Mouse (Mus musculus): ENCODE measurements around the gene Tmem129. TPM values are rescaled to one million over a fixed set of nuclear protein-coding genes. Genes with fewer than 3 reads are reported as not detected.

Tmem129 gene
- polyA plus RNA-seq, 1 experiment from 2014 or later = 32.5 TPM

- Histone ChIP-seq H3K9me3 (ENCODE audit: control insufficient read depth, low read length) (no peaks in the 10 kb centered on the region), H3K9ac (ENCODE audit: low read depth, low read length) (no peak overlapping the region), H3K4me2 (ENCODE audit: low read length) (no peak overlapping the region), H3K4me3 (ENCODE audit: low read length) (no peak overlapping the region), H3K4me1 (ENCODE audit: control insufficient read depth, insufficient read depth, low read depth, low read length) (no peaks in the 10 kb centered on the region), H3K36me3 (ENCODE audit: control insufficient read depth, insufficient read depth, low read length) (peaks cover 13% of the 10 kb centered on the region), H3K27me3 (replicated peaks; ENCODE audit: control insufficient read depth, insufficient read depth, low read length) (no peaks in the 10 kb centered on the region), H3K27ac (ENCODE audit: low read depth, low read length) (no peak overlapping the region)
- 80% methylated on average over 3 of the region's 3 CpGs for WGBS
- no peak for ATAC-seq
These were observed 20.4 kb downstream of the Tmem129 start for GRCm38 (mm10) chr5:33637606-33638350.

- H3K36me3 ChIP-seq (ENCODE audit: control insufficient read depth, insufficient read depth, low read length) = peaks cover 6% of the 10 kb centered on the region
- no peak overlapping the region for H3K27ac ChIP-seq (ENCODE audit: low read depth, low read length)
- no peak for ATAC-seq
- no peaks in the 10 kb centered on the region for H3K9me3 ChIP-seq (ENCODE audit: control insufficient read depth, low read length)
- H3K27me3 ChIP-seq (replicated peaks; ENCODE audit: control insufficient read depth, insufficient read depth, low read length) = no peaks in the 10 kb centered on the region
- H3K4me1 ChIP-seq (ENCODE audit: control insufficient read depth, insufficient read depth, low read depth, low read length) = peaks cover 2% of the 10 kb centered on the region
- 94% methylated on average over 3 of the region's 3 CpGs for WGBS
- no peak overlapping the region for H3K4me2 ChIP-seq (ENCODE audit: low read length)
- H3K9ac ChIP-seq (ENCODE audit: low read depth, low read length) = no peak overlapping the region
- no peak overlapping the region for H3K4me3 ChIP-seq (ENCODE audit: low read length)
These were observed 22.9 kb downstream of the Tmem129 start for GRCm38 (mm10) chr5:33635361-33635760.

- no peak overlapping the region for H3K4me2 ChIP-seq (ENCODE audit: low read length)
- H3K4me1 ChIP-seq (ENCODE audit: control insufficient read depth, insufficient read depth, low read depth, low read length) = peaks cover 15% of the 10 kb centered on the region
- WGBS = 96% methylated on average over 1 of the region's 1 CpGs
- H3K36me3 ChIP-seq (ENCODE audit: control insufficient read depth, insufficient read depth, low read length) = 0 out of 2 replicates have a peak, but pooled peaks cover 2% of the 10 kb centered on the region
- no peak overlapping the region for H3K4me3 ChIP-seq (ENCODE audit: low read length)
- H3K27ac ChIP-seq (ENCODE audit: low read depth, low read length) = no peak overlapping the region
- no peak for ATAC-seq
- no peaks in the 10 kb centered on the region for H3K9me3 ChIP-seq (ENCODE audit: control insufficient read depth, low read length)
- H3K27me3 ChIP-seq (replicated peaks; ENCODE audit: control insufficient read depth, insufficient read depth, low read length) = no peaks in the 10 kb centered on the region
- H3K9ac ChIP-seq (ENCODE audit: low read depth, low read length) = no peak overlapping the region
These were observed 25.7 kb downstream of the Tmem129 start for GRCm38 (mm10) chr5:33632526-33632925.

GRCm38 (mm10) chr5:33630615-33631014 is 27.6 kb downstream of the Tmem129 start:
- H3K9me3 ChIP-seq (ENCODE audit: control insufficient read depth, low read length) = no peaks in the 10 kb centered on the region
- no peaks in the 10 kb centered on the region for H3K36me3 ChIP-seq (ENCODE audit: control insufficient read depth, insufficient read depth, low read length)
- WGBS = 74% methylated on average over 4 of the region's 4 CpGs
- H3K27ac ChIP-seq (ENCODE audit: low read depth, low read length) = no peak overlapping the region; the same call in 1 of the 2 replicates
- H3K27me3 ChIP-seq (replicated peaks; ENCODE audit: control insufficient read depth, insufficient read depth, low read length) = no peaks in the 10 kb centered on the region
- no peak for ATAC-seq
- peaks cover 15% of the 10 kb centered on the region for H3K4me1 ChIP-seq (ENCODE audit: control insufficient read depth, insufficient read depth, low read depth, low read length)
- peak overlapping the region; percentile 70; the same call in 1 of the 2 replicates for H3K9ac ChIP-seq (ENCODE audit: low read depth, low read length)
- H3K4me3 ChIP-seq (ENCODE audit: low read length) = peak overlapping the region; percentile 77
- peak overlapping the region; percentile 66 for H3K4me2 ChIP-seq (ENCODE audit: low read length)

- 8% methylated on average over 9 of the region's 9 CpGs for WGBS
- Histone ChIP-seq H3K4me3 (ENCODE audit: low read length) (peak overlapping the region; percentile 77), H3K36me3 (ENCODE audit: control insufficient read depth, insufficient read depth, low read length) (no peaks in the 10 kb centered on the region), H3K9me3 (ENCODE audit: control insufficient read depth, low read length) (no peaks in the 10 kb centered on the region), H3K4me1 (ENCODE audit: control insufficient read depth, insufficient read depth, low read depth, low read length) (peaks cover 15% of the 10 kb centered on the region), H3K27ac (ENCODE audit: low read depth, low read length) (peak overlapping the region; percentile 63; the same call in 1 of the 2 replicates), H3K27me3 (replicated peaks; ENCODE audit: control insufficient read depth, insufficient read depth, low read length) (no peaks in the 10 kb centered on the region), H3K4me2 (ENCODE audit: low read length) (peak overlapping the region; percentile 66), H3K9ac (ENCODE audit: low read depth, low read length) (peak overlapping the region; percentile 70)
- peak; percentile 12; the same call in 1 of the 2 replicates for ATAC-seq
These were observed 28.2 kb downstream of the Tmem129 start for GRCm38 (mm10) chr5:33630061-33630460.

GRCm38 (mm10) chr5:33629301-33629987 is 28.8 kb downstream of the Tmem129 start, which contains the start of the genes Fam53a and Gm9903:
Gene Fam53a, minus strand, starts transcription at chr5:33629635.
Gene Gm9903, plus strand, starts transcription at chr5:33629925.
- Histone ChIP-seq H3K9me3 (ENCODE audit: control insufficient read depth, low read length) (no peaks in the 10 kb centered on the region), H3K27ac (ENCODE audit: low read depth, low read length) (peak within 1 kb of the TSS; percentile 82), H3K4me1 (ENCODE audit: control insufficient read depth, insufficient read depth, low read depth, low read length) (peaks cover 15% of the 10 kb centered on the region), H3K36me3 (ENCODE audit: control insufficient read depth, insufficient read depth, low read length) (no peaks in the 10 kb centered on the region), H3K4me2 (ENCODE audit: low read length) (peak within 1 kb of the TSS; percentile 66), H3K27me3 (replicated peaks; ENCODE audit: control insufficient read depth, insufficient read depth, low read length) (no peaks in the 10 kb centered on the region), H3K4me3 (ENCODE audit: low read length) (peak within 1 kb of the TSS; percentile 77), H3K9ac (ENCODE audit: low read depth, low read length) (peak within 1 kb of the TSS; percentile 80)
- ATAC-seq = peak; percentile 96
- 0% methylated on average over 50 of the region's 99 CpGs for WGBS

- Histone ChIP-seq H3K27ac (ENCODE audit: low read depth, low read length) (peak overlapping the region; percentile 82), H3K9ac (ENCODE audit: low read depth, low read length) (peak overlapping the region; percentile 80), H3K36me3 (ENCODE audit: control insufficient read depth, insufficient read depth, low read length) (no peaks in the 10 kb centered on the region), H3K4me3 (ENCODE audit: low read length) (peak overlapping the region; percentile 77), H3K27me3 (replicated peaks; ENCODE audit: control insufficient read depth, insufficient read depth, low read length) (no peaks in the 10 kb centered on the region), H3K4me2 (ENCODE audit: low read length) (peak overlapping the region; percentile 66), H3K9me3 (ENCODE audit: control insufficient read depth, low read length) (no peaks in the 10 kb centered on the region), H3K4me1 (ENCODE audit: control insufficient read depth, insufficient read depth, low read depth, low read length) (peaks cover 15% of the 10 kb centered on the region)
- no peak for ATAC-seq
- under 1% methylated on average over 24 of the region's 24 CpGs for WGBS
These were observed 29.4 kb downstream of the Tmem129 start for GRCm38 (mm10) chr5:33628820-33629300.

GRCm38 (mm10) chr5:33627968-33628367 is 30.2 kb downstream of the Tmem129 start:
- Histone ChIP-seq H3K27ac (ENCODE audit: low read depth, low read length) (peak overlapping the region; percentile 7; the same call in 1 of the 2 replicates), H3K4me2 (ENCODE audit: low read length) (peak overlapping the region; percentile 66), H3K9me3 (ENCODE audit: control insufficient read depth, low read length) (no peaks in the 10 kb centered on the region), H3K9ac (ENCODE audit: low read depth, low read length) (no peak overlapping the region), H3K4me1 (ENCODE audit: control insufficient read depth, insufficient read depth, low read depth, low read length) (peaks cover 15% of the 10 kb centered on the region), H3K36me3 (ENCODE audit: control insufficient read depth, insufficient read depth, low read length) (no peaks in the 10 kb centered on the region), H3K27me3 (replicated peaks; ENCODE audit: control insufficient read depth, insufficient read depth, low read length) (no peaks in the 10 kb centered on the region), H3K4me3 (ENCODE audit: low read length) (peak overlapping the region; percentile 4; the same call in 1 of the 2 replicates)
- no peak for ATAC-seq
- WGBS = 37% methylated on average over 4 of the region's 4 CpGs

- Histone ChIP-seq H3K9ac (ENCODE audit: low read depth, low read length) (no peak overlapping the region), H3K9me3 (ENCODE audit: control insufficient read depth, low read length) (no peaks in the 10 kb centered on the region), H3K4me1 (ENCODE audit: control insufficient read depth, insufficient read depth, low read depth, low read length) (peaks cover 9% of the 10 kb centered on the region), H3K4me3 (ENCODE audit: low read length) (no peak overlapping the region), H3K4me2 (ENCODE audit: low read length) (no peak overlapping the region), H3K27me3 (replicated peaks; ENCODE audit: control insufficient read depth, insufficient read depth, low read length) (no peaks in the 10 kb centered on the region), H3K27ac (ENCODE audit: low read depth, low read length) (no peak overlapping the region), H3K36me3 (ENCODE audit: control insufficient read depth, insufficient read depth, low read length) (no peaks in the 10 kb centered on the region)
- 68% methylated on average over 3 of the region's 3 CpGs for WGBS
- no peak for ATAC-seq
These were observed 34.5 kb downstream of the Tmem129 start for GRCm38 (mm10) chr5:33623766-33624165.

All from hindbrain, embryonic 16.5 days (tissue).